Mouse (Mus musculus): ENCODE data around the gene Shld1. TPM values are rescaled to one million over a fixed set of nuclear protein-coding genes. Genes with fewer than 3 reads are reported as not detected.

The Shld1 gene
- total RNA-seq, 2 experiments from 2014 or later, result 4.3 to 4.4 TPM

DNA sequence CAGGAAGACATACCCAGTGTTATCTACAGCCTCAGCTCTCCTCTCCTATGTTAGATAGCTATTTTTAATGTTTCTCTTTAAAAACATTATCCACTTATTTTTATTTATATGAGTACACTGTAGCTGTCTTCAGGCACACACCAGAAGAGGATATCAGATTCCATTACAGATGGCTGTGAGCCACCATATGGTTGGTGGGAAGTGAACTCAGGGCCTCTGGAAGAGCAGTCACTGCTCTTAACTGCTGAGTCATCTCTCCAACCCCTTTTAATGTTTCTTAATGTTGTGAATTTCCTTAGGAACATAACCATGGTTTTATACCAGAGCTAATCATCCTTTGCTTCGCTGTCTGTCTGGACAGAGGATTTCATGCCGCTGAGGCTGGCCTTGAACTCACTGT, 35.1 kb downstream of the Shld1 start:
- no peak for ATAC-seq (replicated peaks; ENCODE audit: poor library complexity)

DNA sequence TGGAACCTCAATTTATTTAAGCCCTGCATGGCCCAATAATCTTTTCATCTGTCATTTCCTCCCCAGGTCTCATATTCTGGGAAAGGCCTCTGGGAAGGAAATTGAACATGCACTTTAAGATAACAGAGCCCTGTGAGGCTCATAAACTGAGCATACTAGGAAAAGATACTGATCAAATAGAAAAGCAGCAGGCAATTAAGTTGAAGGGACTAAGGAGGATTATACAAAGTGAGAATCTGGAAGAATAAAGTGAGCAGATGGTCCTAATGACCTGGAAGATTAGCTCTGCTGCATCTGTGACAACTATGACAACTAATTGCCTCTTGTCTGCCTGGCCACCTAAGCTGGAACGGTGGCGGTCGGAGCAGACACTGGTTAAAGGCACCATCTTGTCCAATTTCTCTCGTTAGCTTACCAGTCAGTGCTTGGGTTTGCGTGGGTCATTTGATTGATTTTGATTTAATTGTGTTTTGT, 37.3 kb downstream of the Shld1 start:
- no peak for ATAC-seq (replicated peaks; ENCODE audit: poor library complexity)

DNA sequence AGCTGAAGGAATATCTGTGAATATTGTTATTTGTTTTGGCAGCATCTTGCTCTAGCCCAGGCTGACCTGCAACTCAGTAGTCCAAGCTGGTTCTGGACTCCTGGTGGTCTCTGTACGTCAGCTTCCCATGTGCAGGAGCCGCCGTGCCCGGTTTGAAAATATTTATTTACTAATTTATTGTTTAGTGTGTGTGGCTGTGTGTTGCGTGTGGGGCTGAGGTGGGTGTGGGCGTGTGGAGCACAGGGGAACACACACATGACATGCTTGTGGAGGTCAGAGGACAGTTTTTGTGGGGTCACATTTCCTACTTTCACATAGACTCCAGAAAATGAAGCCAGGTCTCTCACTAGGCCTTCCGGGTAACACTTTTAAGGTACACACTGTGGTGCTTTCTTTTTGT, 37.8 kb downstream of the Shld1 start:
- ATAC-seq (replicated peaks; ENCODE audit: poor library complexity), result no peak

DNA sequence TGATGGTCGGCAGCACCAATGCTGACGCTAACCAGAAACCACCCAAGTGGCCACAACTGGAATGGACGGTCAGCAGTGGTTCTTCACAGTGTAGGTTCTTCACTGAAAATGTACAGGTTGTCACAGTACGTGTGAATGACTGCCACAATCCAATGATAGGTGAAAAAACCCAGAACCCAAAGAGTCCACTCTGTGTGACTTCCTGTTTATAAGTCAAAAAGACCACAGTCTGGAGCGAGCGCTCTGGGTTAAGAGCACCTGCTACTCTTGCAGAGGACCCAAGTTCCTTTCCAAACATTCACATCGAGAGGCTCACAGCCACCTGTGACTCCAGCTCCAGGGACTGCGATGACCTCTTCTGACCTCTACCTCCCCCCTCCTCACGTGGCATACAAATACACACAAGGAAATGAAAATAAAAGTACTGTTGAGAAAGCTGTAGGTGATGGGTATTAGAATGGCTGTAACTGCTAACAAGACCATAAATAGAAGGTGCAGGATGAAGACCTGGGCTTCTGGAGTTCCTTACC, 38.7 kb downstream of the Shld1 start:
- no peak for ATAC-seq (replicated peaks; ENCODE audit: poor library complexity)

DNA sequence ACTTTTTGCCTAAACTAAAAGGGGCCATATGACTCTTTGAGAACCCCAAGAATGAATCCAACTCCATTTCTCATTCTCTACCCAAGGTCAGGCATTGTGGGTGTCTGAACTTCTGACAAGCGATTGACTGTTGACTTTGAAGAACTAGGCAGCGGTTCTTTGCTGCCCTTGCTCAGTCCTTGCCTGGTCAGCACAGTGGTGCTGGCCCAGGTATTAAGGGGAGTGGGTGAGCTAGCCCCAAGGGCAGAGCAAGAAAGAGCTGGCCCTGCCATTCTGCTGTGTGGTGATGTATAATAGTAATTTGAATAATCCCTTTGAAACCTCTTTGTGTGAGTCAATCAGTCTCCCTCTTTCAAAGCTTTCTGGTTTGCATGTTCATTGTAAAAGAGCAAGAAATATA, 39.4 kb downstream of the Shld1 start:
- ATAC-seq (replicated peaks; ENCODE audit: poor library complexity), result no peak

DNA sequence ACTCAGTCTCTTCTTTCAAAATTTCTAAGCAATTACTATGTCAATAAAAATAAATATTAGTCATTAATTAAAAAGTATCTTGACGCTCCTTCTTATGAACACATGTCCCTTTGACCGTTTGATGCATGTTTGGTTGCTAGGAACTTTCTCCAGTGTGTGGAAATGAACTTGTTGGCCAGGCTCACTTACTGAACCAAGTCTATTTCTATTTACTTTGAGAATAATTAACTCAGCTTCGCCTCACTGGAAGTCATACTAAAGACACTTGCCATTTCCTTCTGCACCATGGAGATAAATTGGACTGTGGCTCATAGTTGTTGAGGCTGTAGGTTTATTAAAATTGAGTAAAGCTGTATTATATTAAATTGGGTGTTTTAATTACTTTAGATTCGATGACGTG, 46.2 kb downstream of the Shld1 start:
- ATAC-seq (replicated peaks; ENCODE audit: poor library complexity), result no peak

DNA sequence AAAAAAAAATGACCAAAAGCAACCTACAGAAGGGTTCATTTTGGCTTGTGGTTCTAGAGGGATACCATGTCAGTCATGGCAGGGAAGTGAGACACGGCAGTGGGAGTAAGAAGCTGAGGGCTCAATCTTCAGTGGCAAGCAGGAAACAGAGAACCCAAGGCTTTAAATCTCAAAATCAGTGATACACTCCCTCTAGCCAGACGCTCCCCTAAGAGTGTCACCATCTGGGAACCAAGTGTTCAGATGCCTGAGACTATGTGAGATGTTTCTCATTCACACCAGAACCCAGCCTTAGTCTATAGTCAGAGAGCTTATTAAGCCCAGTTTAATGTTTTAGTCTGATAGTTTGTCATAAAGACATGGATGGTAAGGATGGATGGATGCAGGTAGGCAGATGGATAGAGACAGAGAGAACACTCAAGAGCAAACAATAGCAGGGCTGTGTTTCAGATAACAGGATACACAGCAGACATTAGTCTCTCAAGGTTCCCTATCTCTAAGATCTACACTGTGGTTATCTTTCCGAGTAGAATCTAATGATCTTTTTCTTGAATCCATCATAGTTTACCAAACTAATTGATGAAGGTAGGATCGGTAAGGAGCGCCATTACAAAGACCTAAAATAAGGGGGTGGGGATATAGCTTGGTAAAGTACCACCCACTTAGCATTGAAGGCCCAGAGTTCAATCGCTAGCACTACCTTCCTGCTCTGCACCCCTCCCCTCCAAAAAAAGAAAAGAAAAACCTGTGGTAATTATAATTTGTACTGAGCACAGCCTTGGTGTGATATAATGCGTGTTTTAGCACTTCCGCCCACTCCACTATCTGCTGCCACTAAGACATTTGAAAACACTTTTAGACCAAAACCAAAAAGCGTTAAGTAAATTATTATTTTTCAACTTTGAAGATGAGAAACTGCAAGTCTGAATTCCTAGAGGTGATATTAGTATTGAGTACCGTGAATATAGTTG, 47.2 kb downstream of the Shld1 start:
- ATAC-seq (replicated peaks; ENCODE audit: poor library complexity), result no peak

DNA sequence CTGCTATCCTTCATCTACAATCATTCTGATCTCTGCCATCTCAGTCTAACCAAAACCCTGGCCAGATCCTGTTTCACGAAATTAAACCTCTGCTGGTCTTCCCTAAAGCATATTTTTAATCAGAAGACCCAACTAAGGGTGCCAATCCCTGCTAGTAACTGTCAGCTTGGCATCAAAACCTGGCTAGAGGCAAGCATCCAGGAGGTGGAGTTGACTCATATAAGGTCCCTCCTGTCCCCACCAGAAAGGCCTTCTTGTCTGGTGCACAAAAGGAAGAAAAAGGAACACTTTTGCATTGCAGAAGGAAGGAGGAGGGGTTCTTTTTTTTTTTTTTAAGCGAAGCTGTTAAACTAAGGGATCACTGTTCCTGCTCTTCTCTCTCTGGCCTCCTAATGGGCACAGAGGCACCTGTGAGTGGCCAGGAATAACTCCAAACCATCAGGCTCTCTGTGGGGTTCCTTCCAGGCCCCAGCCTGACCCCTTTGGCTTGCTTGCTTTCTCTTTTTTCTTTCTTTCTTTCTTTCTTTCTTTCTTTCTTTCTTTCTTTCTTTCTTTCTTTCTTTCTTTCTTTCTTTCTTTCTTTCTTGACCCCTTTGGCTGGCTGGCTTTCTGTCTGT, 52.2 kb downstream of the Shld1 start:
- ATAC-seq (replicated peaks; ENCODE audit: poor library complexity), result no peak

DNA sequence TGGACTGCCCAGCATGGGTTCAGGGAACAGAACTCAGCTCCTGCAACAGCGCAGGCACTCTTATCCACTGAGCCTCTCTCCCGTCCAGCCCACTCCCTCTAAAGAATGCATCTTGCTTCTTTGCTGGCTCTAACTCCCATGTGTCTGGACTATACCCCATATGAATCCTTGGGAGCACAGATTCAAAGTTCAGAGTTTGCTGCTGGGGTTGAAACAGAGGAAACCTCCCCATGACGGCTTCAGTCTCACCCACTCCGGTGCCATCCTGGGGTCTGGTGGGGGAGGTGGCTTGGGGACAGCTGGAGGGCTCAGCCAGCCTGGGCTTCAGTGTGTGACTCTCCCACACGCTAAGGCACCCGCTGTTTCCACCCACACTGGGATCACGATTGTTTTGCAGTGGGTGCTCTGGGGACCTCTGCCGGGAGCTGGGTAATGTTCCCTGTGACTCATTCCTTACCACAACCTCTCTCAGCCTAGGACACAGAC, 55.2 kb downstream of the Shld1 start:
- no peak for ATAC-seq (replicated peaks; ENCODE audit: poor library complexity)

DNA sequence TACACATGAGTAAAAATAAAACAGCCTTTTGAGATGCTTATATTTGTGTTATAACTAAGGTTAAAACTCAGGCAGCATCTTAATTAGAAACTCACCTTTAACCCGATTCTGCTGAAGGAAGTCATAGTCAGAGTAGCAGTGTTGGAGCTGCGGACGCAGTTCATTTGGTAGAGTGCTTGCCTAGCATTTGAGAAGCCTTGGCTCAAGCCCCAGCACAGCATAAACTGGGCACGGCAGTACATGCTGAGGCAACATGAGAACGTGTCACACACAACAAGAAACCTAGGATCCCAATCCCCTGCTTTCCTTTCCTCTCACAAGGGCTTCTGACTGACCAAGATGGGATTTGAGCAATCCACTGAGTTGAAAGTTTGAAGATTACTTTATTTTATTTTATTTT, 58.1 kb downstream of the Shld1 start:
- no peak for ATAC-seq (replicated peaks; ENCODE audit: poor library complexity)

DNA sequence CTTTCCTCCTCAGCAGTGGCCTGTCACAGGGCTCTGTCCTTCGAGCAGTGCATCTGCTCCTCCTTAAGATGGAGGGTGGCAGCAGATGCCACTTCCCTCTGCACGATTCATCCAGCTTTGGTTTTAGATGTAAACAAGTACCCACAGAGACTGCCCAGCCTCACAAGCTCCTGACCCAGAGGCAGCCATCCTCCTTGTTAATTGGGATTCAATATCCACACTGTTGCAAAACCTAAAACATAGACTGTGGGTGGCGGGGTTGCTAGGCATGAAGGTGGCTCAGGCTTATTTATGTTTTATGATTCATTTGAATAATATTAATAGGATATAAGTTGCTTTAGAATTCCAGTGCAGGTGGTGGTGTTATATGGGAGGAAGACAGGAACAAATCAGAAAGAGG, 59.4 kb downstream of the Shld1 start:
- no peak for ATAC-seq (replicated peaks; ENCODE audit: poor library complexity)

DNA sequence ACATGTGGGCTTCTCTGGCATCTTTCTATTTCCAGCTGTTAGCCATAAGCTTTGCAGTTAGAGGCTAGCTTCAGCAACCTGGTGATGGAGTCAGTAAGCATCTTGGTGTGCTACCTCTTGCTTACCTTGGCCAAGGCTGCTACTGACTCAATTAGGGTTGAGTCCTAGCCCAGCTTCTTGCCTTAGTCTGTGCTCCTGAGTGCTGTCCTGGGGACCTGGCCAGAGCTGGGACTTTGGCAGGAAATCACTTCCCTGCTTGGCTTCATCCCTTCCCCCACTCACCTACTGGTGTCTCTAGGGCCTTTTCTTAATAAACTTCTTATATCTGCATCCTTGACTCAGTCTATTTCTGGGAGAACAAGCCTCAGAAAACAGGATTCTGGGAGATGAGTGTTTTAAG, 64.0 kb downstream of the Shld1 start:
- ATAC-seq (replicated peaks; ENCODE audit: poor library complexity), result no peak

DNA sequence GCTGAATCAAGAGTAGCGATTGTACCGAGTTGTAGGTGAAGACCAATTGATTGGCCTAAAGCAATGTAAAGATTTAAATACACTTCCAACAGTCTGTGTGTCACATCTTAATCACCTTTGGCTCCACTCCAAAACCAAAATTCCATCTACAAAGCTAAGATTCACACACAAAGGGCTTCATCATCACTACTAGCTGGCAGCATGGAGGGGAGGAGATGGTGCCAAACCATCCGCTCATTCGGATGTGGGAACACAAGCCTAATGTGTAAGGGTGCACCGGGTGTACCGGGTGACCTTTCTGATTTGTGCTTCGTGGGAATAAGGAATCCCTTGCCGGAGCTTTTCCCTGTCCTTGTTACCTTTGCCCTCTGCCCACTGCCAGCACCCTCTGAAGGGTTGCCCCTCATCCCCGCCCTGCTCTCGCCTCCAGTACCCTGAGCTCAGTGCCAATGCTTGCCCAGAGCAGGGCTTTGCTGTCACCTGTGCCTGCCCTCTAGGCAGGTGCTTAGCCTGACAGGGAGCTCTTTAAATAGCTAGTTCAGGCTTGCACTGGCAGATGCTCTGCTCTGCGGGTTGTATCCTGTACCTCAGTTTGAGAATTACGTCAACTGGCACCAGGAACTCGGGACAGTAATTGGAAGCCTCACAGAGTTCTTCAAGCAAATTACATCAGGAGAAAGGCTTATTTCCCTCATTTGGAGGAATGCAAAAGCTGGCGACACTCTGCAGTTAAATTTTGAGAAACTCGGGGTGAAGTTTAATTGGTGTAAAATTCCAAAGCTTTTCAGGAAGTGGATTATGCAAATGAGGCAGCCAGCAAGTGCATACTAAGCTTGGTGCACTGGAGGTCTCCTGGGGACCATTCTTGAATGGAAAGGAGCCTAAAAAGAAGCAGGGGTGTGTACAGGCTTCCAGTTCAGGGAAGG, 64.7 kb downstream of the Shld1 start:
- ATAC-seq (replicated peaks; ENCODE audit: poor library complexity), result no peak

DNA sequence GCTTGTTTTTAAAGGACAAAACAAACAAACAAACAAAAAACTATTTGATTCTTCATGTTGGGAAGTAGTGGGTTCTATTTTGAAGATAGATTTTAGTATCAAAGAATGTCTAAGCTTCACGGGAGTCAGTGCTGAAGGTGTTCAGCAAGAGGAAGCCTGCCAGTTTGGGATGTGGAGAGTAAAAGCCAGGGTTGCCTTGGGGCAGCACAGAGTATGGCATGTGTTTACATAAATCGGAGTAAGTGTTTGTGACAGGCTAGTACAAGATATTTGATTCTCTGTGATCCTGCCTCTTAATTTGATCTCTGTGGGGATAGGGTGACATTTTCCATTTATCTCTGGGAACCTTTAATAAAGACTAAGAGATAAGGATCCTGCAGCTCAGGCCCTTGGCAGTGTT, 65.7 kb downstream of the Shld1 start:
- ATAC-seq (replicated peaks; ENCODE audit: poor library complexity), result no peak

DNA sequence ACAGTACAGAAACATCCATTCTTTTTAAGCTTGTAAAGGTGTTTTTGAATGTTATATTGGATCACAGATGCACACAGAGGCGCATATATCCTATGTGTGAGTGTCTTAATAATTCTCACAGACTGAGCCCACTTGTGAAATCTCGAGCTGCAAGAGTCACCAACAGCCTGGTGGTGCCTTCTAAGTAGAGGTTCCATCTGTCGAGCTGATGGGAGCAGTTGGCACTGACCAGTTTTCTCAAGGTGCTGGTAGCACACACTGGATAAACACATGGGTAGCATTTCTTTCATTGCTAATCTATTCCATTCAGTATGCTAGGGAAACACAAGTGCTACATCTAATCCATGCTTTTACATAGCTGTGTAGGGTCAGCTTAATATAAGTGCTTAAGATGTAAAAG, 66.4 kb downstream of the Shld1 start:
- ATAC-seq (replicated peaks; ENCODE audit: poor library complexity), result no peak

DNA sequence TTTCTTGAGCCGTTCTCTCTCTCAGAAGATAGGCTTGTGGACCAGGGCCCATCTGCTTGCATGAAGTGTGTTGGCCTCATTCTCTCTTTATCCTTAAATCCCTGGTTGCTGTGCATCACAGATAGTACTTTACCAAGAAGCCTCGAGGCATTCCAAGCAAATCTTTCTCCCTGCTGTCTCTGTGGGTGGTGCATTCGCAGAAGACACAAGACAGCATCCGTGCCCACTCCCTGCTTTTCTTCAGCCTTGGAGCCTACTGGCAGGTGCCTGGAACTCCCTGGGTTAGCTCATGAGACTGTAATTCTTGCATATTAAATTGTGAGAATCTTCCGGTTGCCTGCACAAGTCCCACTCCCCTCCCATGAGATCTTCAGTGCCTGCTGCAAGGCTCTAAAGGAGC, 71.2 kb downstream of the Shld1 start:
- ATAC-seq (replicated peaks; ENCODE audit: poor library complexity), result no peak

DNA sequence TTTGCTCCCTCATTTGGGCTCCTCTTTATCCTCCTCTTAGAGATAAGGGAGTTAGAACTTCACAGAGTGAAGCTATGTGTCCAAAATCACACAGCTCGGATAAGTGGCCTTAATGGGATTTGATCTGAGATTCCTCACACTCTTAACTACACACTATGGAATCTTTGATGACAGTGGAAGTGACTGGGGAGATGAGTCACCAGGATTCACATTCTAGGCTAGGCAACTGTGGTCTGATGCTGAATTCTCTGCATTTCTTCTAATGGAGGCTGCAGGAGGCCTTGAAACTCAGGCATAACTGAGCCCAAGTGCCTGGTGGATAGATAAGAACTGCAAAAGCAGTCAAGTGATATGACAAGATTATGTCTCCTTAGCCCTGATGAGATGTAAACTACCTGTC, 84.1 kb downstream of the Shld1 start:
- ATAC-seq (replicated peaks; ENCODE audit: poor library complexity), result no peak

DNA sequence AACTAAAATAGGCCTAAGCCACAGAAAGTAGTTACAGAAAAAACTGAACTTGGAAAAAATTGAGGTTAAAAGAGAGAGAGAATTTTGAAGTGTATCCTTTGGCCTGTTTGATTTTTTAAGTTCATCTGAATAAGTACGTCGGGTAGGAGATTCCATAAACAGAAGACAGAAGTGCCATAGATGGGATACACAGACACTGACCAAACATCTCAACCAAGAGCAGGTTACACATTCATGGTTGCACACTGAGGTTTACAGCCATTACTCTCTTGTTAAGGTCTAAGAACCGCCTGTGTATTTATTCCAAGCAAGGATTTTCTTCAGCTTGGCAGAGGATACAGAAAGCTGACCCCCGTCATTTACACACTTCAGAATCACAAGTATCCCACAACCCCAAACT, 94.2 kb downstream of the Shld1 start, which contains the start of gene Chgb:
Chgb (plus strand) TSS at position 301 of the 400 bp plus-strand sequence.
- ATAC-seq (replicated peaks; ENCODE audit: poor library complexity), result no peak

DNA sequence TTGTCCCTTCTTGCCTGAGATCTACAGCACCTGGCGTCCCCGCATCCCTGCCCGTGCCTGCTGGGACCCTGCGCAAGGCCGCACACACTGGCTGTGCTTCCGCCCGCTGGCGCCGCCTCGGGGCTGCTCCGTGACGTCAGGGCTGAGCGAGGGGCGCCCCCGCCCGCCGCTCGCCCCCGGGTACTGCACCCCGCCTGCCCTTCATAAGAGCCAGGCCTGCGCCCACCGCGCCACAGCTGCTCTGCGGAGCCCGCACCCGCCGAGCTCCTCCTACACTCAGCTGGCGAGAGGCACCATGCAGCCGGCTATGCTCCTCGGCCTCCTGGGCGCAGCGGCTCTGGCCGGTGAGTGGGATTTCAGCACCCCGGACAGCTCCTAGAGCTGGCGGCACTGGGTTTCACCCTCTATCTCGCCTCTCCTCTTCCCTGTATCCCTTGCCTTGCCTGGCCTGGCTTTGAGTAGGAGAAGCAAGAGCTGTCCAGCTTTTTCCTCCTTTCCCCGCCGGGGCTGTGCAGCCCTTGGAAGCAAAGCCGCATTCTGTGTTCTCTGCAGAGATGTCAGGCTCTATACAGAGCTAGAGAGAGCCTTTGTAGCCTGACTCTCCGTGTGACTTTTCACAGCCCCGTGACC, 94.8 kb downstream of the Shld1 start:
- peak; percentile 100 for ATAC-seq (replicated peaks; ENCODE audit: poor library complexity)

DNA sequence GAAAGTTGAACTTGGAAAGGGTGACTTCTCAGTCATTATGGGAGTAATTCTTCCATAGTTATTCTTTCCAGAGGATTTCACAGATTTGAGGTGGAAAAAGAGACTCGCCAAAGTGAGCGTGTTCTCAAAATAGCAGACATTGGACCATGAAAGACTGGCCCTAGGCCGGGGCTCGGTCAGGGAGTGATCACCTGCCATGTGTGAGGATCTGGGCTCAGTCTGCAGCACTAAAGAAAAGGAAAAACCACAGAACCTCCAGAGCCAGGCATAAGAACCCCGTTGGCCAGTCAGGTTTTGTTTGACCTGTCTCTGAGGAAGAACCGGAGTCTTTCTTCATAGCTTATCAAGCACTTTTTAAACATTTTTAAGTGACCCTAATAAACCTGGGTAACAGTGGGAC, 97.3 kb downstream of the Shld1 start:
- no peak for ATAC-seq (replicated peaks; ENCODE audit: poor library complexity)

Measured in megakaryocyte progenitor cell, adult 5-6 weeks (primary cell).